Mouse (Mus musculus) brain, embryonic 14.5 days (tissue): ENCODE data around the gene Itga7. TPM values are rescaled to one million over a fixed set of nuclear protein-coding genes. Genes with fewer than 3 reads are reported as not detected.

ENCODE experiments used
- DNase-seq: peaks from one replicate; pipeline ENCODE4 v3.0.0-alpha.2; 2011; ENCODE audit warnings: low read depth
- CTCF ChIP-seq: fragments of 200-500 bp; IDR thresholded peaks from 2 replicates; pipeline ENCODE4 v1.5.1; 2012; ENCODE audit warnings: inconsistent platforms, mild to moderate bottlenecking, moderate library complexity, borderline replicate concordance; ENCODE audit not compliant: insufficient read depth, insufficient read length; ENCODE audit errors: extremely low read depth
- POLR2A ChIP-seq: fragments of 200-500 bp; IDR thresholded peaks from 2 replicates; pipeline ENCODE4 v1.6.1; 2012; ENCODE audit warnings: mild to moderate bottlenecking, inconsistent platforms, borderline replicate concordance; ENCODE audit not compliant: poor library complexity, insufficient read depth, insufficient read length, severe bottlenecking; ENCODE audit errors: extremely low read depth
- polyA plus RNA-seq: library from polyadenylated mRNA; depleted of rRNA; stranded (reverse); fragments of >200 nt; gene quantifications from 2 replicates; pipeline ENCODE4 v1.2.3, GENCODE M21; 2012

The Itga7 gene
- polyA plus RNA-seq, 1 experiment = 7.1 TPM

GRCm38 (mm10) chr10:128938974-128939373 is 5.4 kb downstream of the Itga7 start:
- no peak for TF ChIP-seq POLR2A
- no peak for DNase-seq

GRCm38 (mm10) chr10:128940475-128941061 is 7.0 kb downstream of the Itga7 start:
- TF ChIP-seq POLR2A (no peak), CTCF (no peak)
- DNase-seq = no peak

- TF ChIP-seq CTCF (peak; percentile 26; the same call in 1 of the 2 replicates), POLR2A (no peak)
- DNase-seq = no peak
Measured at GRCm38 (mm10) chr10:128945675-128946074, 12.1 kb downstream of the Itga7 start.

GRCm38 (mm10) chr10:128947496-128947895 is 13.9 kb downstream of the Itga7 start:
- DNase-seq = no peak
- no peak for TF ChIP-seq CTCF
- no peak for TF ChIP-seq POLR2A

GRCm38 (mm10) chr10:128950208-128950887 is 16.7 kb downstream of the Itga7 start:
- DNase-seq = no peak
- TF ChIP-seq CTCF (no peak), POLR2A (no peak)

- DNase-seq = no peak
- TF ChIP-seq POLR2A (no peak), CTCF (no peak)
Measured at GRCm38 (mm10) chr10:128958340-128958739, 24.7 kb downstream of the Itga7 start.

GRCm38 (mm10) chr10:128960142-128960541 is 26.5 kb downstream of the Itga7 start:
- DNase-seq = no peak
- TF ChIP-seq CTCF (no peak), POLR2A (no peak)

- no peak for DNase-seq
- TF ChIP-seq CTCF = no peak
- TF ChIP-seq POLR2A = no peak
Measured at GRCm38 (mm10) chr10:128960590-128961584, 27.3 kb downstream of the Itga7 start, which contains the start of gene Mettl7b. Gene Mettl7b, minus strand, starts transcription at chr10:128960988.

- no peak for TF ChIP-seq POLR2A
- no peak for TF ChIP-seq CTCF
- DNase-seq = no peak
Measured at GRCm38 (mm10) chr10:128964961-128965360, 31.3 kb downstream of the Itga7 start.

GRCm38 (mm10) chr10:128965871-128966270 is 32.3 kb downstream of the Itga7 start:
- no peak for DNase-seq
- TF ChIP-seq POLR2A (no peak), CTCF (no peak)

GRCm38 (mm10) chr10:128968341-128968749 is 34.7 kb downstream of the Itga7 start:
- no peak for DNase-seq
- TF ChIP-seq POLR2A (no peak), CTCF (no peak)

GRCm38 (mm10) chr10:128970740-128971250 is 37.2 kb downstream of the Itga7 start:
- TF ChIP-seq CTCF (no peak), POLR2A (no peak)
- DNase-seq = no peak

GRCm38 (mm10) chr10:128972841-128973240 is 39.2 kb downstream of the Itga7 start:
- no peak for DNase-seq

More at GRCm38 (mm10) chr10:128972841-128973240, 39.2 kb downstream of the Itga7 start:
- no peak for TF ChIP-seq POLR2A
- TF ChIP-seq CTCF = no peak
